30 mouse cellular contexts compared by ENCODE assay signal in genomic region chr10:21385111-21385663, GRCm38 (mm10). TPM values are rescaled to one million over a fixed set of nuclear protein-coding genes. Genes with fewer than 3 reads are reported as not detected.
A peak's percentile ranks its signal among the peaks of the same experiment; 100 is the strongest.
DNase-seq lines count a peak whose midpoint lies in the region; ATAC-seq and TF ChIP-seq lines count a peak whose summit lies in the region.
"Had no signal": no experiment of that assay in that cellular context is flagged by ENCODE, and none has a peak within 500 bp of the region (broad histone marks: within the 10 kb centered on the region; RNA-seq: fewer than 3 reads in every experiment).

No protein-coding gene starts in this region.

- no peaks in the 10 kb centered on the region for H3K36me3 ChIP-seq in liver, embryonic 11.5 days (ENCODE audit: control insufficient read depth, insufficient read depth, low read length)
- H3K36me3 ChIP-seq in liver, postnatal 0 days (replicated peaks; ENCODE audit: insufficient read depth, low read length), result peaks cover 6% of the 10 kb centered on the region; the same call in 1 of the 2 replicates
- H3K36me3 ChIP-seq in MEL (ENCODE audit: control insufficient read depth in 1 of 2, insufficient read depth in 2 of 2, low read length in 2 of 2), result peaks cover 0 to 18% of the 10 kb centered on the region in 2 experiments; a peak in 2 of 4 replicates
- H3K36me3 ChIP-seq: heart, embryonic 10.5 days; hindbrain, embryonic 12.5 days; hindbrain, embryonic 15.5 days had no signal

- WGBS in liver, embryonic 11.5 days, result 48% methylated on average over 3 of the region's 3 CpGs
- WGBS in liver, postnatal 0 days (ENCODE audit: insufficient replicate concordance), result 34% methylated on average over 3 of the region's 3 CpGs

- TF ChIP-seq RAD21 in MEL (IDR thresholded peaks at IDR 0.05; ENCODE audit: low read depth, low read length), result no peak

- no peak for TF ChIP-seq CTCF in liver, postnatal 0 days (IDR thresholded peaks at IDR 0.05; ENCODE audit: low read depth)
- no peak for TF ChIP-seq CTCF in MEL (IDR thresholded peaks at IDR 0.05 in 2 of 3, conservative IDR thresholded peaks at IDR 0.05 in 1 of 3; ENCODE audit: control insufficient read depth in 1 of 3, insufficient read depth in 1 of 3, low read depth in 2 of 3, low read length in 3 of 3, poor library complexity in 1 of 3, severe bottlenecking in 1 of 3)

- no peak overlapping the region for H3K9ac ChIP-seq in liver, embryonic 11.5 days (ENCODE audit: low read depth, low read length)
- no peak overlapping the region for H3K9ac ChIP-seq in liver, postnatal 0 days (replicated peaks)
- no peak overlapping the region for H3K9ac ChIP-seq in MEL (ENCODE audit: control insufficient read depth, low read depth, low read length, poor library complexity, severe bottlenecking)
- H3K9ac ChIP-seq: forebrain, postnatal 0 days; hindbrain, embryonic 12.5 days; hindbrain, embryonic 15.5 days had no signal

- no peak for TF ChIP-seq EP300 in liver, postnatal 0 days (IDR thresholded peaks at IDR 0.05; ENCODE audit: low read depth)
- peak; percentile 83 to 88 for TF ChIP-seq EP300 in MEL (IDR thresholded peaks at IDR 0.05; ENCODE audit: low read depth in 1 of 2, low read length in 2 of 2)

- H3K4me1 ChIP-seq in liver, embryonic 11.5 days (replicated peaks; ENCODE audit: control insufficient read depth, insufficient read depth, low read length), result 0 out of 2 replicates have a peak, but pooled peaks cover 5% of the 10 kb centered on the region
- H3K4me1 ChIP-seq in liver, postnatal 0 days (ENCODE audit: insufficient read depth), result no peaks in the 10 kb centered on the region
- peaks cover 2 to 17% of the 10 kb centered on the region in 2 experiments; a peak in 3 of 4 replicates for H3K4me1 ChIP-seq in MEL (ENCODE audit: control insufficient read depth in 1 of 2, insufficient read depth in 2 of 2, low read length in 2 of 2)
- H3K4me1 ChIP-seq: hindbrain, embryonic 12.5 days; hindbrain, embryonic 15.5 days had no signal

- no peak for TF ChIP-seq POLR2A in MEL (IDR thresholded peaks at IDR 0.05; ENCODE audit: control insufficient read depth in 1 of 2, insufficient read depth in 1 of 2, low read depth in 1 of 2, low read length in 2 of 2, poor library complexity in 1 of 2)

- ATAC-seq in liver, embryonic 11.5 days (replicated peaks; ENCODE audit: low FRiP score), result no peak
- ATAC-seq in liver, postnatal 0 days, result no peak
- ATAC-seq in erythroblast, adult 5-6 weeks (replicated peaks; ENCODE audit: low FRiP score, poor library complexity, severe bottlenecking), result peak; percentile 50
- ATAC-seq: forebrain, embryonic 14.5 days; forebrain, postnatal 0 days; intestine, postnatal 0 days; Patski had no signal

- H3K79me2 ChIP-seq in MEL (ENCODE audit: control insufficient read depth, insufficient read depth, low read length, poor library complexity), result no peaks in the 10 kb centered on the region

- H3K4me3 ChIP-seq in liver, embryonic 11.5 days (ENCODE audit: low read depth, low read length), result no peak overlapping the region
- H3K4me3 ChIP-seq in liver, postnatal 0 days (ENCODE audit: low read depth, low read length), result no peak overlapping the region
- H3K4me3 ChIP-seq in MEL (ENCODE audit: control insufficient read depth in 1 of 2, insufficient read depth in 1 of 2, low read depth in 2 of 2, low read length in 2 of 2), result no peak overlapping the region
- H3K4me3 ChIP-seq: heart, adult 2 months; heart, embryonic 10.5 days; hindbrain, embryonic 12.5 days; hindbrain, embryonic 15.5 days had no signal

- no peak overlapping the region for H3K27ac ChIP-seq in liver, embryonic 11.5 days (ENCODE audit: low read depth, low read length)
- no peak overlapping the region for H3K27ac ChIP-seq in liver, postnatal 0 days (ENCODE audit: low read depth)
- peak overlapping the region; percentile 55 for H3K27ac ChIP-seq in MEL (ENCODE audit: control insufficient read depth, low read depth, low read length)
- H3K27ac ChIP-seq: heart, adult 2 months; heart, embryonic 10.5 days; hindbrain, embryonic 12.5 days; hindbrain, embryonic 15.5 days had no signal

- H3K4me2 ChIP-seq in liver, embryonic 11.5 days, result peak overlapping the region; percentile 17; the same call in 1 of the 2 replicates
- H3K4me2 ChIP-seq in liver, postnatal 0 days (ENCODE audit: low read depth, low read length), result no peak overlapping the region
- H3K4me2 ChIP-seq: hindbrain, embryonic 12.5 days; hindbrain, embryonic 15.5 days had no signal

- H3K9me3 ChIP-seq in liver, embryonic 11.5 days (ENCODE audit: control insufficient read depth, low read length), result no peaks in the 10 kb centered on the region
- H3K9me3 ChIP-seq in liver, postnatal 0 days (ENCODE audit: low read length), result no peaks in the 10 kb centered on the region
- no peaks in the 10 kb centered on the region for H3K9me3 ChIP-seq in MEL (replicated peaks; ENCODE audit: insufficient read depth, low read length)
- H3K9me3 ChIP-seq: heart, embryonic 10.5 days; hindbrain, embryonic 12.5 days; hindbrain, embryonic 15.5 days had no signal

- H3K27me3 ChIP-seq in liver, embryonic 11.5 days (replicated peaks; ENCODE audit: control insufficient read depth, insufficient read depth, low read length), result no peaks in the 10 kb centered on the region
- no peaks in the 10 kb centered on the region for H3K27me3 ChIP-seq in liver, postnatal 0 days (ENCODE audit: insufficient read depth, low read length)
- no peaks in the 10 kb centered on the region for H3K27me3 ChIP-seq in MEL (ENCODE audit: control insufficient read depth in 1 of 2, insufficient read depth in 2 of 2, low read length in 2 of 2)
- H3K27me3 ChIP-seq: CH12.LX; hindbrain, embryonic 12.5 days; hindbrain, embryonic 15.5 days had no signal

- DNase-seq in liver, embryonic 11.5 days (ENCODE audit: low spot score), result no peak
- no peak for DNase-seq in liver, postnatal 0 days
- DNase-seq in MEL (ENCODE audit: low read depth, low spot score), result peak; percentile 73
- no peak for DNase-seq in cerebellum, adult 11 months
- no peak for DNase-seq in adrenal gland, postnatal 36 days
- DNase-seq: adrenal gland, postnatal 10 days; B cell, adult 2 months; cerebellum, adult 11-12 months; cerebellum, adult 8-10 months; cerebellum, postnatal 10 days; cerebellum, postnatal 36 days; forebrain, postnatal 0 days; gastrocnemius, postnatal 25 days; heart, adult 2 months had no signal

TF ChIP-seq in MEL, 35 proteins besides CTCF, POLR2A, EP300 and RAD21 (continues in another document):
- TF ChIP-seq POLR2AphosphoS5 (IDR thresholded peaks at IDR 0.05; ENCODE audit: borderline replicate concordance, low read depth, low read length), result no peak
- peak; percentile 81 for TF ChIP-seq MYB (IDR thresholded peaks at IDR 0.05; ENCODE audit: low read depth, low read length)
- TF ChIP-seq MAX (IDR thresholded peaks at IDR 0.05; ENCODE audit: low read length), result no peak
- no peak for TF ChIP-seq ZNF384 (IDR thresholded peaks at IDR 0.05; ENCODE audit: low read depth, low read length)
- TF ChIP-seq UBTF (IDR thresholded peaks at IDR 0.05; ENCODE audit: borderline replicate concordance, insufficient read depth, low read depth, low read length), result no peak
- TF ChIP-seq NELFE (IDR thresholded peaks at IDR 0.05; ENCODE audit: low read depth, low read length), result no peak
- TF ChIP-seq TBP (IDR thresholded peaks at IDR 0.05; ENCODE audit: low read depth, low read length), result no peak
- no peak for TF ChIP-seq NRF1 (IDR thresholded peaks at IDR 0.05; ENCODE audit: insufficient read depth, low read depth, low read length, poor library complexity, severe bottlenecking)
- no peak for TF ChIP-seq GABPA (IDR thresholded peaks at IDR 0.05; ENCODE audit: low read depth, low read length)
- TF ChIP-seq ZKSCAN1 (IDR thresholded peaks at IDR 0.05; ENCODE audit: low read depth, low read length), result no peak
- no peak for TF ChIP-seq ZC3H11A (IDR thresholded peaks at IDR 0.05; ENCODE audit: low read depth, low read length)
- no peak for TF ChIP-seq E2F4 (IDR thresholded peaks at IDR 0.05; ENCODE audit: borderline replicate concordance, low read depth, low read length)
- peak; percentile 48; the same call in 1 of the 2 replicates for TF ChIP-seq RCOR1 (IDR thresholded peaks at IDR 0.05; ENCODE audit: low read depth, low read length)
- no peak for TF ChIP-seq ZMIZ1 (IDR thresholded peaks at IDR 0.05; ENCODE audit: low read depth, low read length)
- TF ChIP-seq HCFC1 (IDR thresholded peaks at IDR 0.05; ENCODE audit: low read depth, low read length), result no peak
- TF ChIP-seq USF2 (IDR thresholded peaks at IDR 0.05; ENCODE audit: borderline replicate concordance in 1 of 2, insufficient read depth in 1 of 2, low read depth in 1 of 2, low read length in 2 of 2), result no peak
- TF ChIP-seq MAFK (IDR thresholded peaks at IDR 0.05; ENCODE audit: borderline replicate concordance, low read depth, low read length), result no peak
- TF ChIP-seq MAZ (IDR thresholded peaks at IDR 0.05; ENCODE audit: low read depth, low read length), result no peak
- TF ChIP-seq CHD2 (IDR thresholded peaks at IDR 0.05; ENCODE audit: low read length), result no peak
- no peak for TF ChIP-seq POLR2AphosphoS2 (IDR thresholded peaks at IDR 0.05; ENCODE audit: low read length)
- TF ChIP-seq MXI1 (IDR thresholded peaks at IDR 0.05; ENCODE audit: low read depth, low read length), result no peak
- TF ChIP-seq GATA1 (IDR thresholded peaks at IDR 0.05; ENCODE audit: low read depth, low read length), result peak; percentile 79
- no peak for TF ChIP-seq MEF2A (IDR thresholded peaks at IDR 0.05; ENCODE audit: extremely low read depth, insufficient replicate concordance, low read depth, low read length, poor library complexity, severe bottlenecking)
- TF ChIP-seq MYC (IDR thresholded peaks at IDR 0.05; ENCODE audit: low read depth, low read length), result no peak
- TF ChIP-seq TCF12 (IDR thresholded peaks at IDR 0.05; ENCODE audit: low read depth, low read length), result peak; percentile 62; the same call in 1 of the 2 replicates
- TF ChIP-seq SIN3A (IDR thresholded peaks at IDR 0.05; ENCODE audit: low read length), result 0 out of 2 replicates have a peak, but pooled peaks have one; percentile 37
- no peak for TF ChIP-seq ETS1 (IDR thresholded peaks at IDR 0.05; ENCODE audit: low read depth, low read length)
- no peak for TF ChIP-seq BHLHE40 (IDR thresholded peaks at IDR 0.05; ENCODE audit: borderline replicate concordance, low read depth, low read length)

RNA-seq across cellular contexts. Expression of gene Aldh8a1, which starts 8.1 kb away (rescaled TPM):
- 3.6 and 4.2 TPM in 2 replicates for polyA plus RNA-seq in liver, embryonic 11.5 days (2014; fragmentation: Nextera tagmentation; extraction: Ambion mirVana)
- polyA plus RNA-seq in liver, postnatal 0 days (2015; fragmentation: Nextera tagmentation; extraction: Ambion mirVana), result 111 and 117 TPM in 2 replicates
- total RNA-seq in MEL (2012; rRNA removed), result 0.04 and 0.07 TPM in 2 replicates
- polyA plus RNA-seq in MEL (2012; ENCODE audit: insufficient read depth in 1 of 2, insufficient read length in 2 of 2, low read depth in 1 of 2, low replicate concordance in 2 of 2, missing spikeins in 1 of 2), result under 1 TPM in 1 of 2 experiments, not detected in 1; 0.07 TPM
- not detected in 2 replicates for total RNA-seq in erythroblast, adult 5-6 weeks (2015; ENCODE audit: low replicate concordance)
- total RNA-seq in erythroblast, adult 5-6 weeks (2017; ENCODE audit: low replicate concordance), result not detected in 2 replicates
- total RNA-seq in adrenal gland, postnatal 36 days (2021), result not detected
- total RNA-seq: gastrocnemius, postnatal 25 days; heart, adult 2 months; heart, postnatal 25 days; hematopoietic stem cell, adult 5-6 weeks had no signal
- polyA plus RNA-seq: embryonic facial prominence, embryonic 11.5 days; embryonic facial prominence, embryonic 14.5 days; forebrain, embryonic 11.5 days; forebrain, embryonic 14.5 days; forebrain, postnatal 0 days; heart, adult 2 months; heart, embryonic 14.5 days; heart, postnatal 0 days; hindbrain, embryonic 15.5 days; intestine, embryonic 14.5 days; intestine, postnatal 0 days had no signal
